Mouse (Mus musculus) embryonic stem cell, embryonic (primary cell): Measurements from ENCODE around the gene Grb14.

ENCODE experiments used
- CTCF ChIA-PET, 4 experiments: fragments of 300-600 bp in 2 of 4; fragments of 350-600 bp in 2 of 4; sonication (Branson Sonifier 250); formaldehyde crosslinking; loops; one replicate each; lab custom pipeline; 2022; ENCODE audit warnings: inconsistent platforms in 2 of 4; lab: Charles Lee
- POLR2A ChIA-PET, 4 experiments: fragments of 300-600 bp in 2 of 4; fragments of 350-600 bp in 2 of 4; sonication (Branson Sonifier 250); formaldehyde crosslinking; loops; one replicate each; lab custom pipeline; 2022; ENCODE audit warnings: antibody characterized with exemption in 4 of 4, inconsistent platforms in 1 of 4; lab: Charles Lee

Grb14 gene

DNA sequence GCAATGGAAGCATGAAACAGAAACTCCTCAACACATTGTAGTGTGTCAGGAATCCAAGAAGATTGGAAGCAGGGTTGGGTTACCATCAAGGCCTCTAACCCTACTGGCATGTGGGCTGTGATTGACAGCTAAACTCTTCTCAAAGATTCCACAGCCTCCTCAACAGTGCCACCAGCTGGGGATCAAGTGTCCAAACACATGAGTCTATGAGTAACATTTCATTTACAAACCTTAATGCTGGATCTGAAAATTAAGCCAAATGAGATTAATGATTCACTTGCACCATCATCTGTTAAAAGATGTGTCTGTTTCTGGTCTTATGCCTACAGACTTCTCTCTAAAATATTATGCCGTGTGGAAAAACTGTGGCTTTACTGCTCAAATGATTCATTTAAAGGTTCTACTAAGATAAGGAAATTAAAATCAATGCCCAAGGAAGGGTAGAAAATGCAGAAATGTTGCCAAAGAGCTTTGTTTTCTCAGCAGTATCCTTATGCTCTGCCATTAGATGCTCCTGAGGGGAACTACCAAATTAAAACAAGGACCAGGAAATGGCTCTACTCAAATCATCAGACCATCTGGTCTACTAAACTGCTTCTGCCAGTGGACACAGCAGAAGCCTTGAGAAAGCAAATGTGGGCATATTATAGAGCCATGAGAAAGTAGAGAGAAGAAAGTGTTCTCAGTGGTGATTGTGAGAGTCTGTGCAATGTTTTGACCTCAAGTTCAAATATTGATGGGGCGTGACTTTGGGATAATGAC is 35.2 kb downstream of the Grb14 start:
- CTCF ChIA-PET = interaction anchor here in 2 of 4 experiments (0.5 to 0.6 kb wide), 2 partner anchors 47 to 471 kb away, joined by 3 read pairs; no protein-coding TSS in a partner anchor
- POLR2A ChIA-PET = no interaction called here

DNA sequence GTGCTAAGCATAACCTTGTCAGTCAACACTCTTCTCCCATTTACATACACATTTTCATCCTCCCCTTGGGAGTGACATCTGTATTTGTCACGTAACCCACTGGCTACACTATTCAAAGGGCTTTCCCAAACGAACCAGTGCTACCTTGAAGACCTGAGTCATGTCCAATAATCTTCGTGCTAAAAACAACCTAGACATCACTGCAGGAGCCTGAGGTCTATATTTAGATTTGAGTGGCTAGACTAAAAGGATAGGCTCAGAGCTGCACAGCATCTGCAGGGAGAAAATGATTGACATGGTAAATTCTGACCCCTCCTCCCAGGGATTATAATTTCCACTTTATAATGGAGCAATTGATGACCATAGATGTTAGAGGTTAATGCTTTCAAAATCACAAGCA is 37.0 kb downstream of the Grb14 start:
- ChIA-PET CTCF (no interaction called here), POLR2A (no interaction called here)

DNA sequence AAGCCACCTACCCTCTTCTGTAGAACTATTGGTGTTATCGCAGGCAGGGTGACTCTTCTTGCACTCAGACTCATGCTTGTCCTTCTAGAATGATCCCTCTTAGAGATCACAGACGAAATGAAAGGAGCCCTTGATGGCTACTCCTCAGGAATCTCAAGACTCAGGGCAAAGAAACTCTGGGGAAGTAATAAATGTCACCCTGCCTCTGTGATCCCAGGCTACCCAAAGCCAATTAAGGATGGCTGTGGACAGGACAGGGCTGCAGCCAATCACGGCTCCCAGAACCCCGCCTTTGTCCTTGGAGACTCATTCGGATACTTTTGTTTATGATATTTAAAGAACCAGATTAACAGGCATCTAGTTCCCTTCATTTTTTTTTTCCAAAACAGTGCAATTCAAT is 49.2 kb downstream of the Grb14 start:
- CTCF ChIA-PET = no interaction called here
- POLR2A ChIA-PET = no interaction called here

DNA sequence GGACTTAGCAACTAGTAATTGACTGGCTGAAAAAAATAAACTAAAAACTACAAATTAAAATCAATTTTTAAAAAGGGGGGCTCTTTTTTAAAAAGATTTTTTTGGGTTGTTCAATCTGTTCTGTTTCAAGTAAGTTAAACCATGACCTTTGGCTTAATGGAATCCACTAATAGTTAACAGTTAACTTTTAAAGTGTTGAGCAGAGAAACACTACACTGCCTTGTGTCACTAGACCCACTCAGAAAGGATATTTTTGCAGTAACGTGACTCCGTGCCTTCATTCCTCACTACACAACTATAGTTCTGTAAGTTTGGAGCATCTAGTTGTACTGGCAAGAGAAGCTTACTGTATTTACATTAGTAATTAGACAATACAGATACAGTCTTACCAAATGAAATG is 50.2 kb downstream of the Grb14 start:
- POLR2A ChIA-PET = no interaction called here
- CTCF ChIA-PET = no interaction called here

DNA sequence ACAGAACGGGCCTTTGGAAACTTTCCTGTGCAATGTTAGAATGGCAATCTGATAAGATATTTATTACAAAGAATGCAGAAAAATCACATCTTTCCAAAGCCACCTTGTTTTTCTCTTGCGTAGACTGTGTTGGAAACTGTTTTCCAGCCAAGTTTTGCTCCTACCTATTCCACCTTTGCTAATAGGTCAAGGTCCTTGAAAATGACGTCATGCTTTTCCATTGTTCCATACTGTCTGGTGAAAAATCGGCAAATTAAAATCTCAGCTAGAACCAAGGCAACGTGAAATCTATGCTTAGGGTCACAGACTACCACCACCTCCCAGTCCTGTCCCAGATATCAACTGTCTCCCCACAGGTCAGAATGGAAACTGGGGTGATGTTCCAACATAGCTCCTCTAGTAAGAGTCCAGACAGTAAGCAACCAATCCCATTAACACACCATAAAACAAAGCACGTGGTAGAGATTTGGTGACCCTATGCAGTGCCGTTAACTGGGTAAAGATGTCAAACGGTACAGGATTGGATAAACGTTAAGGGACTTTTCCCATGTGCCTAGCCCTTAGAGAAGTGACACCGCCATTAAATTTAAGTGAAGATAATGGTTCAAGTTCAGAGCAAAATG is 50.9 kb downstream of the Grb14 start:
- ChIA-PET CTCF (no interaction called here), POLR2A (no interaction called here)

DNA sequence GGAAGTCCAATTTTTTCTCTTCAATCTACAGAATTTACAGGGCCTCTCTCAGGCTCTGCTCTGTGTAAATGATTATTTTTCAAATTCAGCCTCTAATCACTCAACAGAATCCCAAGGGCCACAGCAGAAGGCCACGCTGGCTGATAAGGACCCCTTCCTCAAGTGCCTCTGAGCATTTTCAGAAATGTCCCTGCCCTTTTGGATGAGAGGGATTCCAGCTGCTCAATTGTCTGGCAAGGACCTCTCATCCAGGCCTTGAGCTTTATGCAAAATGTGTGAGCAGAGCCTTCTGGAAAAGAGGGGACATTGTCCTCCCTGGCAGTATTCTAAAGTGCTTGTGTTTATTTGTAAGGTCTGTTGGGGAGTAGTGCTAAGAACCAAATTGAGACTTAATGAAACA is 51.7 kb downstream of the Grb14 start:
- CTCF ChIA-PET = no interaction called here
- POLR2A ChIA-PET = no interaction called here

DNA sequence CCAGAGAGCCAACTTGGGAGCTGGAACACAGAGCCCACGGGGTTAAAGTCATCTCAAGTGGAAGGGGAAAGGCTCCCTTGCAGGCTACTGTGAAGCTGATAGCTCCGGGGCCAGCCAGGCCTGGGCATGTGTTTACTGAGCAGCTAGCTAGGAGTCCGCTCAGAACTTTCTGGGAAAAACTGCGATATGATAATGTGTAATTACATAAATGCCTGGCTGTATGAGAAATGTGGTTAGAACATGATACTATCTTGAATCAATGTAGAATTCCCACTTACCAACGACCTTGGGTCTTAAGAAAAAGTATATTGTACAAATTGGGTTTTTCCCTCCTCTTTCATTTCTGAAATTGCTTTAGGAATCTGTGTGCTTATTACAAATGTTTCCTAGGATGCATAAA is 53.0 kb downstream of the Grb14 start:
- ChIA-PET CTCF (no interaction called here), POLR2A (no interaction called here)

DNA sequence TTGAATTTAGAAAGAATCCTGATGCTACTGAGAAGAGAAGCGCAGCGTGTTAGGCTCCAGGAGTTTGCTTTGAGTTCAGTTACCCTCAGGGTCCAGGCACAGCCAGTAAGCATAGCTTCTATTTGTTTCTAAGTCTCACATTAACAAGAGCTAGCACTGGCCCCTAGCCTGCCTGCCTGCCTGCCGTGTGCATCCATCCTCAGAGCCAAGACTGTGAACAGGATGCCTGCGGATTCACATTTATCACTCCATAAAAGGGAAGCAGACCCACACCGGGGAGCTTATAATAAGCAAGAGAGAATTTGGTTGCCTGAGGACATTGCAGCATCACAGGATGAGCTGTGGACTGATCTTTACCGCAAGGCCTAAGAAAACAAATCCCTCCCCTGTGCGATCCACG is 53.8 kb downstream of the Grb14 start:
- ChIA-PET POLR2A (no interaction called here), CTCF (no interaction called here)

DNA sequence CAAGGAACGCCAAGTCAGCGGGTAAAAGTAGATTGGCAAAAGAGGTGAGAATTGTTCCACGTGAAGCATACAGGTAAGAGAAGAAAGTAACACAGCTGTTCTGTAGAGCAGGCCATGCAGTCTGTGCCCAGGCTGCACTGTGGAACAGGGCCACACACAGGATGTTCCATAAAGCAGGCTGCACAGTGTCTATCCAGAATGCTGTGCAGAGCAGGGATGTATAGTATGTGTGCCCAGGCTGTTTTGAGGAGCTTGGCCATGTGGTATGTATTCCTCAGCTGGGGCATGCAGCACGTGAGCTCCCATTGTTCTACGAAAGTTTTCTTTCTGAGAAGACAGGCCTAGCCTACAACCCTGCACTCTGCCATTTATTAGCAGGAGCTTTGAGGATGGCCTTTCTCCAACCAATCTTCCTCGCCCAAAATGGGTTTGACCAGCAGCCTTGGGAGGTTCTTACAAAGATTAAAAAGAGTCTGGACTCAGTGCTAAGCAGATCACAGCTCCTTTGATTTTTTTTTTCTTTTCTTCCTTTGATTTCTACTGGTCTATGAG is 57.8 kb downstream of the Grb14 start:
- POLR2A ChIA-PET = no interaction called here
- CTCF ChIA-PET = interaction anchor here in 3 of 4 experiments (1.0 to 2.1 kb wide), 3 partner anchors 18 to 154 kb away, joined by 3 to 10 read pairs (median 6); no protein-coding TSS in a partner anchor

DNA sequence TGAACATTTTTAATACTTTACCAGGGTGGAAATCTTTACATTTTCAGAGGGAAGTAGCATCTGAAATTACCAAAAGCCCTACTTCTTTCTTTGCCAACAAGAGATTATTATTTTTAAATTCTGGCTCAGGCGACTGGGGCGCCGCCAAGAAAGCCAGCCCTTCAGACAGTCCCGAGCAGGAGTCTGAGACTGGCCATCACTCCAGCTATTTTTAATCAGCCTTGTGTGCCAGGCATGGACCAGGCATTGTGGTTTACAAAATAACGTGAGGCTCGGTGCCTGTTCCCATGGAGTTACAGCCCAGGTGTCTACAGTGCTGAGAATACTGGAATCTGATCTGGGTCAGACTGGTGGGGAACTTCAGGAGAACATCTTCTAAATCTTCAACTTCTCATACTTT is 58.5 kb downstream of the Grb14 start:
- POLR2A ChIA-PET = no interaction called here
- CTCF ChIA-PET = interaction anchor here in 3 of 4 experiments (1.0 to 2.1 kb wide), 3 partner anchors 17 to 155 kb away, joined by 3 to 10 read pairs (median 6); no protein-coding TSS in a partner anchor

DNA sequence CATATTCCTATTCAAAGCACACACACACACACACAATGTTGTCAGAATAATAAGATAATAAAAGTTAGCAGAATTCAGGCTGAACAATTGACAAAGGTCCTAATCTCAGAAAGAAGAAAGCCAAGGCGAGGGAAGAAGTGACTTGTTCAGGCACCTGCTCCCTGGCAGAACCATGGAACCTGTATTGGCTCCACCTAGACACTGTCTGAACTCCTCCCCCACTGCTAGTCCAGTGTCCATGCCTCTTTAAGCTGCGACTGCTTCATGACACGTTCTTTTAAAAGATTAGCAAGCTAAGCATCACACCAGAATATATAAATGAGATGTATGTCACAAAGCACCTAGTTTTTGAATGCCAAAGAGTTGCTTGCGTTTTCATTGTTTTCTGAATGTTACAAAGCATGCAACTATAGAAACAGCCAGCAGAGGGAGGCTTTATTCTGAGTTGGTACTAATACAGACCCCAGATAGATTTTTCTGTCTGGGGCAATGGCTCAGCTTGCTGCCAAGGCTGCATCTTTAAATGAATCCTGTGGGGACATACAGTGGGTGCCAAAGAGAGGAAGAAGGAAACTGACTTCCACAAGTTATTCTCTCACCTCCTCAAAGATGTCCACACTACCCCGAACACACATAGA is 59.4 kb downstream of the Grb14 start:
- ChIA-PET CTCF (interaction anchor here in 1 of 4 experiments (1.1 kb wide), 1 partner anchor 156 kb away, joined by 3 read pairs; no protein-coding TSS in a partner anchor), POLR2A (no interaction called here)

DNA sequence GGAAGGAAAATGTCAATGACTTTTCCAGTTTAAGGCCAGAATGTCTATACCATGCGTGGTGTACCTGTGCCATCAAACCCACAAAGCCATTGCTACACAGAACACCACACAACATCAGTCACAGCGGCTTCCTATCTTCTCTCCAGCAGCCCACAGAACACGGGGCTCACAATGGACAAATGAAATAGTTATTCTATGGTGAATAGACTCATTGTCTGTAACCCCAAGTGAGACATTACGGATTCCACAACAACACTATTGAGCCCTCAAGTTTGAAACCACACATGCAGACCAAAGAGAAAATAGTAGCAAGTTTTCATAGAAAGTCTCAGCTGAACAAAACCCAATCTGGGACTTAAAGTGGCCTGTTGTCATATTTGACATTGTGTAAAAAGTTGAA is 62.6 kb downstream of the Grb14 start:
- ChIA-PET POLR2A (no interaction called here), CTCF (interaction anchor here in 1 of 4 experiments (0.6 kb wide), 1 partner anchor 1489 kb away, joined by 3 read pairs; no protein-coding TSS in a partner anchor)

DNA sequence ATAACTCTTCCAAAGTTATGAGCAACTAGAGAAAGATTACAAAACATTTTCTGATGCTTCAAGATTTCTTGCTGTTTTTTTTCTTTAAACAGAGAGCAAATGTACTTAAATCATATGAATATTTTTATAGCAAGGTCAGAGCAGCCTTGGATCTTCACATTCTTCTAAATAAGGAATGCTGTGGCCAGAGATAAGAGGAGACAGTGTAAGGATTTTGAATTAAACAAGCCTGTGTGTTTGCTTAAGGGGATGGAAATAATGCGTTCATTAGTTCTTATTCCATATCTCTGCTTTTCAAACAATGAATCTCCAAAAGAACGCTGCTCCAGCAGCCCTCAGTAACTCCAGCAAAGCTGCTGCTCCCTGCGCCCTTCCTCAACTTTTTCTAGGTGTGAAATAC is 63.4 kb downstream of the Grb14 start:
- CTCF ChIA-PET = no interaction called here
- POLR2A ChIA-PET = no interaction called here

DNA sequence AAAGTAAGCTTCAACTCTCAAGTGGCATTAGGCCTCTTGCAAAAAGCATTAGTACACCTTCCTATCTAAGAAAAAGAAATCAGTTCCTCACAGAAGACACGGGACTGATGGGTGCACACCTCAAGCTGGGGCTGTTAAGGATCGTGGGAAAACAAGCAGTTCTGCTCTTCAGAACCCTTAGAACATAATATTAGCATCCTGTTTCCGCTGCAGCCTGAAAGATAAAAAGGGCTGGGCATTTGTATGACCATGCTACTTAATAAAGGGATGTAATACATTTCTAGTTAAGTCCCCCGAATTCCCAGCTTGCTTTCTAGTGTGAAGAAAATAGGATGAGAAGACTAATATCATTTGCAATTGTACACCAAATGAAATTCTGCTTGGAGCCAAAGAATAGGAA is 65.1 kb downstream of the Grb14 start:
- CTCF ChIA-PET = interaction anchor here in 1 of 4 experiments (1.4 kb wide), 1 partner anchor 11 kb away, joined by 8 read pairs; no protein-coding TSS in a partner anchor
- POLR2A ChIA-PET = interaction anchor here in 1 of 4 experiments (0.7 kb wide), 1 partner anchor 204 kb away, joined by 3 read pairs; no protein-coding TSS in a partner anchor

DNA sequence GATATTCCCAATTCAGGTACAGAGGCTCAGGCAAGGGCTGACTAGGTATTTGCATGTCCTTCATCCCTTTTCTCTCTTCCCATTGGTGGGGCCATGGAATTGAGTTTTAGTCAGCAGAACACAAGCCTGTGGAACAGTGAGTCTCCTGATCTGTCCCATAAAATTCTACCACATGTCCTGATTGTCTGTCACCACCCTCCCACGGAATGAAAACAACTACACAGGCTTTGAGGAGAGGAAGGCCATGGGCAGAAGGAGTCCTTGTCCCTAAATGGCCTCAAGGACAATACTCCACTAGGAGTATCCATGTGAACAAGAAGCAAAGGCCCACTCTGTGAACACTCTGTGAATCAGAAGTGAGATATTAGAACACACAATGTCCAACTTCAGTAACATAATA is 69.3 kb downstream of the Grb14 start:
- ChIA-PET POLR2A (no interaction called here), CTCF (no interaction called here)

DNA sequence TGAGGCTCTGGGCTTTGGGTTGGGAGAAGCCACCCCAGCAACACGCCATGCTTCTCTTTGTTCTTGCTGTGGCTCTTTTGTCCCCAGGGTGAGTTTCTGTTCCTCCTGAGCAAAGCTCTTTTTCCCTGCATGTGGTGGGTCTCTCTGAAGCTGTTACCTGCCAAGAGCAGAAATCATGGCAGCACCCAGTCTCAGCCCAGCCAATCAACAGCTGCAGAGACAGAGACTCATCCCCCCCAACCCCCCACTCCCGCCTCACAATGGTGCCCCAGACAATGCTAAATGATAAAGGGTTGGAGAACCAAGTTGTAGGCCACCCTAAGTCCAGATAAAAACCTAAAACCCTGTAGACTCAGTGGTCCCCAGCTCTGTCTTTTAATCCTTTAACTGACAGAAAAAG is 75.6 kb downstream of the Grb14 start:
- POLR2A ChIA-PET = interaction anchor here in 1 of 4 experiments (0.5 kb wide), 1 partner anchor 287 kb away, joined by 7 read pairs; no protein-coding TSS in a partner anchor
- CTCF ChIA-PET = interaction anchor here (0.5 to 2.2 kb wide), 41 partner anchors 8 to 1823 kb away, joined by 3 to 10 read pairs (median 4); partner anchors contain the start of gene Cobll1 (in 1 of the 4)

DNA sequence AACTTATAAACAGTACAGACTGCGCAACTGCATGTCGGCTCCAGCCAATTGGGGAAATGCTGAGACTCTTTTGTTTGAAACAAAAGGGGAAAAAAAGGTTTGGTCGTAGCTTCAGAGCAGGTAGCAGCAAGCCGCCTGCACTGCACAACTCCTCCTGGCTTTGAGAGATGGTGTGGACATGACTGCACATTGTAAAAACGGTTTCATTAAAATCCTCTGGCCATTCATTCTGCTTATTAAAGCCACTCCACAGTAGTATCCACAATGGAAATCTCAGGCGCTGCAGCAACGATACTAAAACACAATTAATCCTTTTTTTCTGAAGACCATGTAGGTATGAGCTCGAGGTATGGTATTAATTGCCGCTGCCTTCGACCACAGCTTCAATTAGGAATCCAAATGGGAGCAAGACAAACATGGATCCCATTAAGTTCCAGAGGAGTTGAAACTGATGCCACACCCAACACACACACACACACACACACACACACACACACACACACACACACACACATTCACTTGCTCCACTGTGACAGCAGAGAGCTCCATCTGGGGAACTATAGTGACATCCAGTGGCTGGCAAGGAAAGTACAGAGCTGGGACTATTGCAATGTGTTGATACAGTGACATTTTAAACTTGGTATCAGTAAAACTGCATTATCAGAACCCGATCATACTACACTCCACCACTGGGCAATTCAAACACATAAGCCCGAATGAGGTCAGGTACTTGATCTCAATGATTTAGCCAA is 76.2 kb downstream of the Grb14 start:
- CTCF ChIA-PET = interaction anchor here (0.5 to 2.2 kb wide), 46 partner anchors 8 to 1824 kb away, joined by 3 to 10 read pairs (median 4); partner anchors contain the start of gene Cobll1 (in 1 of the 4)
- POLR2A ChIA-PET = no interaction called here

DNA sequence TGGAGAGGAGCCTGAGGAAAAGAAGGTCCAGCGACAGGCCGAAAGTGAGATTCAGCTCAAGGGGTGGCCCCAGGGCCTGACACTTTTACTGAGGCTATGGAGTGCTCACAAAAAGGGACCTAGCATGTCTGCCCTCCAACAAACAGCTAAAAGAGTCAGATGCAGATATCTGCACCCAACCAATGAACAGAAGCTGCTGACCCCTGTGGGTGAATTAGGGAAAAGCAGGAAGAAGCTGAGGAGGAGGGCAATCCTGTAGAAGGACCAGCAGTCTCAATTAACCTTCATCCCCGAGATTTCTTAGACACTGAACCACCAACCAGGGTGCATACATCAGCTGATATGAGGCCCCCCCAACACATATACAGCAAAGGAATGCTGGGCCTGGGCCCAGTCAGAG is 77.3 kb downstream of the Grb14 start:
- CTCF ChIA-PET = interaction anchor here in 3 of 4 experiments (0.6 to 2.2 kb wide), 6 partner anchors 15 to 865 kb away, joined by 3 to 5 read pairs (median 4); no protein-coding TSS in a partner anchor
- POLR2A ChIA-PET = no interaction called here
